Mouse (Mus musculus) bone marrow macrophage, adult 2 months (primary cell): Measurements from ENCODE around the gene Vps37c. TPM values are rescaled to one million over a fixed set of nuclear protein-coding genes. Genes with fewer than 3 reads are reported as not detected.

Source experiments
- H3K27ac ChIP-seq: 2 replicates; pipeline ENCODE4 v1.5.1; 2012; ENCODE audit warnings: low read depth, low read length; ENCODE audit not compliant: insufficient read depth
- H3K4me1 ChIP-seq: 2 replicates; pipeline ENCODE4 v1.6.1; 2012; ENCODE audit warnings: low read length; ENCODE audit not compliant: control insufficient read depth, insufficient read depth
- H3K4me3 ChIP-seq: 2 replicates; pipeline ENCODE4 v1.5.1; 2012; ENCODE audit warnings: mild to moderate bottlenecking, low read length, moderate library complexity; ENCODE audit not compliant: insufficient read depth
- CTCF ChIP-seq: IDR thresholded peaks from 2 replicates; pipeline ENCODE4 v1.5.1; 2012; ENCODE audit warnings: low read depth, mild to moderate bottlenecking, low read length, moderate library complexity
- POLR2A ChIP-seq: IDR thresholded peaks from 2 replicates; pipeline ENCODE4 v1.6.1; 2012; ENCODE audit warnings: mild to moderate bottlenecking, low read depth, low read length, borderline replicate concordance
- polyA plus RNA-seq: library from polyadenylated mRNA; stranded (reverse); fragments of >200 nt; gene quantifications from 2 replicates; pipeline ENCODE4 v1.2.4, GENCODE M21; 2012; ENCODE audit not compliant: missing spikeins, insufficient read depth, insufficient read length

The Vps37c gene
- polyA plus RNA-seq, 1 experiment, result 39.9 TPM

DNA sequence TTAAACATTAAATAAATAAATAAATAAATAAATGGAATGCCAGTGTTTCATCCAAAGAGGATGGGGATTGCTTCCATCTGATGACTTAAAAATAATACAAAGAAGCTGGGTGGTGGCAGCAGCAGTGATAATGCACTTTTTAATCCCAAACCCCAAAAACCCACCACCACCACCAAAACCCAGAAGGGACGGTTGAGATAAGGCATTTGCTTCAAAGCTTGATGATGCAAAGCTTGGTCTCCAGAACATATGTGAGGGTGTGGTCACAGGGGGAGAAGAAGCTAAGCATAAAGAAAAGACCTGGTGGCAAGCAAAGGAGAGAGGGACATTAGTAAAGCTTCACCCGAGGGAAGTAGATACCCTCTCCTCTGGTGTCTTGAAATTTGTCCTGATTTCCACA is 26.6 kb upstream of the Vps37c start:
- TF ChIP-seq POLR2A (no peak), CTCF (no peak)
- Histone ChIP-seq H3K27ac (no peak overlapping the region), H3K4me3 (no peak overlapping the region), H3K4me1 (peaks cover 5% of the 10 kb centered on the region; the same call in 1 of the 2 replicates)

GRCm38 (mm10) chr19:10662665-10663064 is 25.9 kb upstream of the Vps37c start:
- peaks cover 5% of the 10 kb centered on the region; the same call in 1 of the 2 replicates for H3K4me1 ChIP-seq
- TF ChIP-seq POLR2A (no peak), CTCF (no peak)
- no peak overlapping the region for H3K4me3 ChIP-seq
- no peak overlapping the region for H3K27ac ChIP-seq

DNA sequence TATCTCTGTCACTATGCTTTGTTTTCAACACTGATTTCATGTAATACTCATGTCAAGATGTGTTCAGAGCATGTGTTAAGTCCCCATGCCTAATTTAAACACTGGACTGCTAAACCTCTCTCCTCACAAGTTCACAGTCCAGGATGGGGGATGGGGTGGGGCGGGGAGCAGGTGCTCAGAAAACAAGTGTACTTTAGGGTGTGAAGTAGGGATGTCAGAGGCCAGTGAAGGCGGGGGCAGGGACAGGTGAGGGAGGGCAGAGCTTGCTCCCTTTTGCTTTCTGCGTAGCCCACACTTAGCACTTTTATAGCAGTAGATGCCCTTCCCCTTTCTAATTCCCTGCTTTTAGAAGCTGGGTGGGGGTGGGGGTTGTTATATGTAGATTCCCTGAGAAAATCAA is 23.4 kb upstream of the Vps37c start:
- no peak for TF ChIP-seq POLR2A
- TF ChIP-seq CTCF, result no peak
- Histone ChIP-seq H3K27ac (no peak overlapping the region), H3K4me1 (peaks cover 5% of the 10 kb centered on the region; the same call in 1 of the 2 replicates), H3K4me3 (no peak overlapping the region)

DNA sequence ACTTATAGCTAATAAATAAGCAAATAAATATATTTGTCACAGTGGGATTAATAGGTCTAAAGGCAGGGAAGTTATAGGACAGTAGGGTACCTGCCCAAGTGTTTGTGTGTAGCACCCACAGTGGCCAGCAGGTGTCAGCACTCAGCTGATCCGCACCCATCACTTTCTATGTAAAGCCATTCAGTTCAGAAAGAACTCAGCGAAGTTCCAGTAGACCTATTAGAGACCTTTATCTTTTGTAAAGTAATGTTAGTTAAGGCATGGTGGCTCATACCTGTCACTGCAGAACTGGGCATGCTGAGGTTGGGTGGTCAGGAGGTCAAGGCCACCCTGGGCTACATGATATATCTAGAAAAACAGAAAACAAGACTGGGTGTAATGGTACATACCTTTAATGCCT is 23.0 kb upstream of the Vps37c start:
- TF ChIP-seq CTCF, result peak; percentile 75
- TF ChIP-seq POLR2A, result no peak
- Histone ChIP-seq H3K4me1 (peaks cover 5% of the 10 kb centered on the region; the same call in 1 of the 2 replicates), H3K4me3 (no peak overlapping the region), H3K27ac (no peak overlapping the region)

DNA sequence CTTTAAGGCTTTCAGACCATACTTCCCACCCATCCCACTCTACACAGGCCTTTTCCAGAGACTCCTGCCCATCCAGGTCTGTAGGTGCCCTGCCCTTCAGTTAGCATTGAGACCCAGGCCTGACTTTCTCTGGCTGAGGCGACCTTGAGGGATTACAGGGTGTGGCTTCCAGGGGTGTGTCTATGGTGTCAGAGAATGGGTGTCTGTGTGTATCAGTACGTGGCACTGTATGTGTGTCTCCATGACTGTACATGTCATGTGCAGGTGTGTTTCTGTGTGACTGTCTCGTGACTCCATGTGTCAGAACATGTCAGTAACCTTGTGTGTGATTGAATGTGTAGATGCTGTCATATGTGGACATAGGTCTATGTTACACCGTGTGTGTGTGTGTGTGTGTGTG is 17.2 kb upstream of the Vps37c start:
- H3K4me1 ChIP-seq, result no peaks in the 10 kb centered on the region
- H3K4me3 ChIP-seq, result no peak overlapping the region
- TF ChIP-seq POLR2A, result no peak
- no peak for TF ChIP-seq CTCF
- no peak overlapping the region for H3K27ac ChIP-seq

GRCm38 (mm10) chr19:10671854-10672417 is 16.6 kb upstream of the Vps37c start:
- Histone ChIP-seq H3K27ac (no peak overlapping the region), H3K4me1 (no peaks in the 10 kb centered on the region), H3K4me3 (no peak overlapping the region)
- no peak for TF ChIP-seq CTCF
- TF ChIP-seq POLR2A, result no peak

DNA sequence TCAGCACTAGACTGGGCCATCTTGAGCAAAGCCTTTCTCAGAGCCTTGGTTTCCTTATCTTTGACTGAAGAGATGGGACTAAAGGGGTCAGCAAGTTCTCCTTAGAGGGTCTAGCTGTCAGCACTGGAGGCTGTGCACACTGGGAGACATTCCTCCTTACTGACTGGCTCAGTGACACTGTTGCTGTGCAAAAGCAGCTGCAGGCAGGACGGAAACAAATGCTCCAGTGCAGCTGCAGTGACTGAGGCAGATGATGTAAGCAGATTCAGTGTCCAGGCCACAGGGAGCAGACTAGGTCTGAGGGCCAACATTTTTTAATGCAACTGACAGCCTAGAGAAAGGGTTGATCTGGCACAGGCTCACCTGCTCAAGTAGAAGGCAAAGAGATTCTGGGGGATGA is 15.3 kb upstream of the Vps37c start:
- H3K27ac ChIP-seq, result no peak overlapping the region
- no peak overlapping the region for H3K4me3 ChIP-seq
- no peaks in the 10 kb centered on the region for H3K4me1 ChIP-seq
- no peak for TF ChIP-seq POLR2A
- no peak for TF ChIP-seq CTCF

- Histone ChIP-seq H3K27ac (no peak overlapping the region), H3K4me3 (no peak overlapping the region), H3K4me1 (no peaks in the 10 kb centered on the region)
- TF ChIP-seq CTCF (no peak), POLR2A (no peak)
Measured at GRCm38 (mm10) chr19:10676656-10677055, 11.9 kb upstream of the Vps37c start.

- Histone ChIP-seq H3K27ac (no peak within 1 kb of the TSS), H3K4me1 (no peaks in the 10 kb centered on the region), H3K4me3 (no peak within 1 kb of the TSS)
- no peak for TF ChIP-seq POLR2A
- peak; percentile 84 for TF ChIP-seq CTCF
Measured at GRCm38 (mm10) chr19:10677915-10678771, 10.4 kb upstream of the Vps37c start, which contains the start of gene Pga5. Pga5 (minus strand) TSS chr19:10678071.

DNA sequence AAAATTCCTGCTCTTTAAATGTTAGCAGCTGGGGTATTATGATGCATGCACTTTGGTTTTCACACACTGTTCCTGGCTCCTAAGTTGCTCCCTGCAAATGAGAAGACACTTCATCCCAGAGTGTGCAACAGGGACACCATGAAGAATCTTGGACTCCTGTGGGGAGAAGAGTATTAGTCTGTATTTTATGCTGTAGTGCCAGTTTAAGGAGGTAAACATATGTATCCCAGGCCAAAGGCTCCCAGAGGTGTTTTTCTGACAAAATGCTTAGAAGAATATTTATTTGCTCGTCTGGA is 9.8 kb upstream of the Vps37c start:
- TF ChIP-seq CTCF (no peak), POLR2A (no peak)
- no peaks in the 10 kb centered on the region for H3K4me1 ChIP-seq
- H3K27ac ChIP-seq, result no peak overlapping the region
- no peak overlapping the region for H3K4me3 ChIP-seq

- Histone ChIP-seq H3K27ac (no peak overlapping the region), H3K4me3 (no peak overlapping the region), H3K4me1 (no peaks in the 10 kb centered on the region)
- no peak for TF ChIP-seq POLR2A
- TF ChIP-seq CTCF, result no peak
Measured at GRCm38 (mm10) chr19:10681571-10681970, 7.0 kb upstream of the Vps37c start.
